ENCODE assay signal across 8 mouse cellular contexts in the genomic region with DNA sequence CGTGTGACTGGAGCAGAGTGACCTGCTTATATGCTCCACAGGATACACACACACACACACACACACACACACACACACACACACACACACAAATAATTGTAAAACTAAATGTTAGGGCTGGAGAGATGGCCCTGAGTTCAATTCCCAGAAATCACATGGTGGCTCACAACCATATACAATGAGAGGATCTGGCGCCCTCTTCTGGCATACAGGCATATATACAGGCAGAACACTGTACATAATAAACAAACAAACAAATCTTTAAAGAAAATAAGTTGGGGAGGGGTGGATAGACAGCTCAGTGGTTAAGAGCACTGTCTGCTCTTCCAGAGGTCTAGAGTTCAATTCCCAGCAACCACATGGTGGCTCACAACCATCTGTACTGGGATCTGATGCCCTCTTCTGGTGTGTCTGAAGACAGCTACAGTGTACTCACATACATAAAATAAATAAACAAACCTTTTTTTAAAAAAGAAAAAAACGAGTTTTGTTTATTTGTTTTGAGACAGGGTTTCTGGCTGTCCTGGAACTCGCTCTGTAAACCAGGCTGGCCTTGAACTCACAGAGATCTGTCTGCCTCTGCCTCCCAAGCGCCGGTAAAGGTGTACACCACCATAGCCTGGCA. TPM values are rescaled to one million over a fixed set of nuclear protein-coding genes. Genes with fewer than 3 reads are reported as not detected.
DNase-seq lines count a peak whose midpoint lies in the region; ATAC-seq and TF ChIP-seq lines count a peak whose summit lies in the region.
"Not testable (repeated sequence)": the region's sequence is repeated elsewhere in the genome, so short reads cannot be mapped to it uniquely, and the experiment has no call there.

No protein-coding gene starts in this region.

- peak overlapping the region; percentile 98 for H3K4me2 ChIP-seq in heart, embryonic 15.5 days
- peak overlapping the region; percentile 100 for H3K4me2 ChIP-seq in liver, embryonic 11.5 days
- peak overlapping the region; percentile 76 for H3K4me2 ChIP-seq in midbrain, embryonic 12.5 days (replicated peaks)

- H3K36me3 ChIP-seq in erythroblast, embryonic 14.5 days (ENCODE audit: control insufficient read depth); heart, embryonic 15.5 days; liver, embryonic 11.5 days (ENCODE audit: control insufficient read depth, insufficient read depth, low read length); midbrain, embryonic 12.5 days; splenic B cell, adult 2 months (ENCODE audit: control insufficient read depth, insufficient read depth, low read length, poor library complexity, severe bottlenecking): not testable (repeated sequence)

- 29% methylated on average over 6 of the region's 6 CpGs for WGBS in heart, embryonic 15.5 days
- 30% methylated on average over 6 of the region's 6 CpGs for WGBS in liver, embryonic 11.5 days
- 40% methylated on average over 6 of the region's 6 CpGs for WGBS in midbrain, embryonic 12.5 days

- not testable (repeated sequence) for H3K9ac ChIP-seq in heart, embryonic 15.5 days; liver, embryonic 11.5 days (ENCODE audit: low read depth, low read length); midbrain, embryonic 12.5 days (replicated peaks)

- peak overlapping the region; percentile 63 for H3K4me3 ChIP-seq in erythroblast, embryonic 14.5 days (replicated peaks)
- H3K4me3 ChIP-seq in heart, embryonic 15.5 days, result peak overlapping the region; percentile 58; the same call in 1 of the 2 replicates
- peak overlapping the region; percentile 69 for H3K4me3 ChIP-seq in liver, embryonic 11.5 days (ENCODE audit: low read depth, low read length)
- H3K4me3 ChIP-seq in midbrain, embryonic 12.5 days, result peak overlapping the region; percentile 90

- H3K27ac ChIP-seq in heart, embryonic 15.5 days; liver, embryonic 11.5 days (ENCODE audit: low read depth, low read length); midbrain, embryonic 12.5 days (replicated peaks): not testable (repeated sequence)

- DNase-seq in brain, embryonic 14.5 days (ENCODE audit: low read depth), result peak; percentile 52
- peak; percentile 47 for DNase-seq in kidney, adult 9 months
- not testable (repeated sequence) for DNase-seq in liver, embryonic 11.5 days (ENCODE audit: low spot score)
- DNase-seq in splenic B cell, adult 2 months (ENCODE audit: low read depth, low spot score), result peak; percentile 80

- not testable (repeated sequence) for H3K9me3 ChIP-seq in erythroblast, embryonic 14.5 days (ENCODE audit: control insufficient read depth, low read length); heart, embryonic 15.5 days (replicated peaks); liver, embryonic 11.5 days (ENCODE audit: control insufficient read depth, low read length); midbrain, embryonic 12.5 days

- peak; percentile 55 for ATAC-seq in CD4-positive, CD25-positive, alpha-beta regulatory T cell, adult 4 months
- not testable (repeated sequence) for ATAC-seq in heart, embryonic 15.5 days (replicated peaks; ENCODE audit: insufficient number of reproducible peaks, insufficient read depth, low FRiP score, low read depth); midbrain, embryonic 12.5 days (ENCODE audit: low FRiP score, low read depth)
- ATAC-seq in liver, embryonic 11.5 days (replicated peaks; ENCODE audit: low FRiP score), result peak; percentile 14

- not testable (repeated sequence) for TF ChIP-seq POLR2A in brain, embryonic 14.5 days (IDR thresholded peaks at IDR 0.05; ENCODE audit: borderline replicate concordance, extremely low read depth, insufficient read depth, insufficient read length, poor library complexity, severe bottlenecking)

- peaks cover 87% of the 10 kb centered on the region for H3K27me3 ChIP-seq in erythroblast, embryonic 14.5 days (ENCODE audit: control insufficient read depth)
- peaks cover 69% of the 10 kb centered on the region for H3K27me3 ChIP-seq in heart, embryonic 15.5 days
- peaks cover 62% of the 10 kb centered on the region for H3K27me3 ChIP-seq in liver, embryonic 11.5 days (replicated peaks; ENCODE audit: control insufficient read depth, insufficient read depth, low read length)
- peaks cover 47% of the 10 kb centered on the region for H3K27me3 ChIP-seq in midbrain, embryonic 12.5 days
- not testable (repeated sequence) for H3K27me3 ChIP-seq in splenic B cell, adult 2 months (ENCODE audit: control insufficient read depth, insufficient read depth, low read length, poor library complexity, severe bottlenecking)

- peak; percentile 34; the same call in 1 of the 2 replicates for TF ChIP-seq CTCF in brain, embryonic 14.5 days (IDR thresholded peaks at IDR 0.05; ENCODE audit: borderline replicate concordance, extremely low read depth, insufficient read depth, insufficient read length)

- peaks cover 35% of the 10 kb centered on the region for H3K4me1 ChIP-seq in erythroblast, embryonic 14.5 days (ENCODE audit: control insufficient read depth)
- H3K4me1 ChIP-seq in heart, embryonic 15.5 days (replicated peaks), result peaks cover 20% of the 10 kb centered on the region
- peaks cover 11% of the 10 kb centered on the region for H3K4me1 ChIP-seq in liver, embryonic 11.5 days (replicated peaks; ENCODE audit: control insufficient read depth, insufficient read depth, low read length)
- peaks cover 26% of the 10 kb centered on the region for H3K4me1 ChIP-seq in midbrain, embryonic 12.5 days

RNA-seq across cellular contexts. Expression of a gene that starts 0.6 kb away (rescaled TPM):
- polyA plus RNA-seq in CD4-positive, CD25-positive, alpha-beta regulatory T cell, adult 4 months (2017; shearing (Covaris generic)), result not detected
- polyA plus RNA-seq in brain, embryonic 14.5 days (2012; rRNA removed), result 159 and 189 TPM in 2 replicates
- 0.29 and 0.44 TPM in 2 replicates for polyA plus RNA-seq in erythroblast, embryonic 14.5 days (2012)
- polyA plus RNA-seq in heart, embryonic 15.5 days (2015; fragmentation: Nextera tagmentation; extraction: Ambion mirVana), result 27.2 TPM in 2 replicates
- polyA plus RNA-seq in liver, embryonic 11.5 days (2014; fragmentation: Nextera tagmentation; extraction: Ambion mirVana), result 8.2 and 11.1 TPM in 2 replicates
- 74.6 and 79.7 TPM in 2 replicates for polyA plus RNA-seq in midbrain, embryonic 12.5 days (2016; fragmentation: Nextera tagmentation; extraction: Ambion mirVana)

RNA-seq across cellular contexts. Expression of a gene that starts 1.9 kb away (rescaled TPM):
- polyA plus RNA-seq in CD4-positive, CD25-positive, alpha-beta regulatory T cell, adult 4 months (2017; shearing (Covaris generic)), result 1 to 10 TPM; 1.7 to 2.1 TPM
- polyA plus RNA-seq in brain, embryonic 14.5 days (2012; rRNA removed), result 1.1 and 1.3 TPM in 2 replicates
- polyA plus RNA-seq in erythroblast, embryonic 14.5 days (2012), result not detected in 2 replicates
- polyA plus RNA-seq in heart, embryonic 15.5 days (2015; fragmentation: Nextera tagmentation; extraction: Ambion mirVana), result 0.11 and 0.16 TPM in 2 replicates
- not detected in 2 replicates for polyA plus RNA-seq in liver, embryonic 11.5 days (2014; fragmentation: Nextera tagmentation; extraction: Ambion mirVana)
- polyA plus RNA-seq in midbrain, embryonic 12.5 days (2016; fragmentation: Nextera tagmentation; extraction: Ambion mirVana), result 0.20 and 0.32 TPM in 2 replicates

RNA-seq across cellular contexts. Expression of a gene that starts 10.2 kb away (rescaled TPM):
- 100 to 1,000 TPM in 1 of 2 experiments, 10 to 100 TPM in 1; 52.3 to 109 TPM for polyA plus RNA-seq in CD4-positive, CD25-positive, alpha-beta regulatory T cell, adult 4 months (2017; shearing (Covaris generic))
- polyA plus RNA-seq in brain, embryonic 14.5 days (2012; rRNA removed), result 66.4 and 89.0 TPM in 2 replicates
- 17.7 TPM in 2 replicates for polyA plus RNA-seq in erythroblast, embryonic 14.5 days (2012)
- 81.2 and 81.6 TPM in 2 replicates for polyA plus RNA-seq in heart, embryonic 15.5 days (2015; fragmentation: Nextera tagmentation; extraction: Ambion mirVana)
- polyA plus RNA-seq in liver, embryonic 11.5 days (2014; fragmentation: Nextera tagmentation; extraction: Ambion mirVana), result 85.9 and 87.5 TPM in 2 replicates
- polyA plus RNA-seq in midbrain, embryonic 12.5 days (2016; fragmentation: Nextera tagmentation; extraction: Ambion mirVana), result 44.9 and 47.1 TPM in 2 replicates

RNA-seq across cellular contexts. Expression of a gene that starts 28.1 kb away (rescaled TPM):
- 1 to 10 TPM in 1 of 2 experiments, under 1 TPM in 1; 0.35 to 2.7 TPM for polyA plus RNA-seq in CD4-positive, CD25-positive, alpha-beta regulatory T cell, adult 4 months (2017; shearing (Covaris generic))
- polyA plus RNA-seq in brain, embryonic 14.5 days (2012; rRNA removed), result 0.19 and 0.23 TPM in 2 replicates
- 7.8 and 8.8 TPM in 2 replicates for polyA plus RNA-seq in erythroblast, embryonic 14.5 days (2012)
- 0.20 and 0.47 TPM in 2 replicates for polyA plus RNA-seq in heart, embryonic 15.5 days (2015; fragmentation: Nextera tagmentation; extraction: Ambion mirVana)
- polyA plus RNA-seq in liver, embryonic 11.5 days (2014; fragmentation: Nextera tagmentation; extraction: Ambion mirVana), result 0.07 TPM in 1 of 2 replicates, not detected in the other
- polyA plus RNA-seq in midbrain, embryonic 12.5 days (2016; fragmentation: Nextera tagmentation; extraction: Ambion mirVana), result 0.20 TPM in 1 of 2 replicates, not detected in the other

RNA-seq across cellular contexts. Expression of a gene that starts 53.7 kb away (rescaled TPM):
- 10 to 100 TPM; 15.2 to 24.0 TPM for polyA plus RNA-seq in CD4-positive, CD25-positive, alpha-beta regulatory T cell, adult 4 months (2017; shearing (Covaris generic))
- polyA plus RNA-seq in brain, embryonic 14.5 days (2012; rRNA removed), result 31.1 and 33.3 TPM in 2 replicates
- 2.1 and 2.3 TPM in 2 replicates for polyA plus RNA-seq in erythroblast, embryonic 14.5 days (2012)
- polyA plus RNA-seq in heart, embryonic 15.5 days (2015; fragmentation: Nextera tagmentation; extraction: Ambion mirVana), result 33.8 and 37.9 TPM in 2 replicates
- polyA plus RNA-seq in liver, embryonic 11.5 days (2014; fragmentation: Nextera tagmentation; extraction: Ambion mirVana), result 31.6 and 33.9 TPM in 2 replicates
- polyA plus RNA-seq in midbrain, embryonic 12.5 days (2016; fragmentation: Nextera tagmentation; extraction: Ambion mirVana), result 41.8 and 43.7 TPM in 2 replicates
